Mouse (Mus musculus): ENCODE results near the gene Ubr3.

- peak; percentile 44; the same call in 1 of the 2 replicates for TF ChIP-seq CTCF (IDR thresholded peaks at IDR 0.05; ENCODE audit: low read depth, low read length)
- TF ChIP-seq POLR2AphosphoS5 (IDR thresholded peaks at IDR 0.05; ENCODE audit: insufficient replicate concordance, low read depth, low read length): no peak
Observed at GRCm38 (mm10) chr2:69895502-69896223, 1.4 kb upstream of the Ubr3 start.
